Mouse (Mus musculus): ENCODE data around the gene Gm20532.

Gene Gm20532

GRCm38 (mm10) chr2:26621246-26621645 lies 34.8 kb downstream of the Gm20532 start:
- no peak for DNase-seq (ENCODE audit: low read depth)

GRCm38 (mm10) chr2:26622984-26623383 lies 36.5 kb downstream of the Gm20532 start:
- peak; percentile 88 for DNase-seq (ENCODE audit: low read depth)

- DNase-seq (ENCODE audit: low read depth), result no peak
Measured at GRCm38 (mm10) chr2:26625419-26625818, 39.0 kb downstream of the Gm20532 start.

GRCm38 (mm10) chr2:26626081-26626480 lies 39.6 kb downstream of the Gm20532 start:
- no peak for DNase-seq (ENCODE audit: low read depth)

- DNase-seq (ENCODE audit: low read depth), result peak; percentile 74
Measured at GRCm38 (mm10) chr2:26627921-26628739, 41.7 kb downstream of the Gm20532 start, which contains the start of gene Fam69b. TSS of gene Fam69b (plus strand) at chr2:26628457.

GRCm38 (mm10) chr2:26628792-26629437 lies 42.5 kb downstream of the Gm20532 start:
- peak; percentile 34 for DNase-seq (ENCODE audit: low read depth)

GRCm38 (mm10) chr2:26632541-26633395 lies 46.3 kb downstream of the Gm20532 start:
- DNase-seq (ENCODE audit: low read depth), result no peak

GRCm38 (mm10) chr2:26633953-26634530 lies 47.6 kb downstream of the Gm20532 start:
- DNase-seq (ENCODE audit: low read depth), result no peak

- DNase-seq (ENCODE audit: low read depth), result no peak
Measured at GRCm38 (mm10) chr2:26634629-26635488, 48.4 kb downstream of the Gm20532 start.

GRCm38 (mm10) chr2:26635489-26636324 lies 49.3 kb downstream of the Gm20532 start:
- DNase-seq (ENCODE audit: low read depth), result no peak

GRCm38 (mm10) chr2:26636325-26636635 lies 49.8 kb downstream of the Gm20532 start:
- DNase-seq (ENCODE audit: low read depth), result no peak

GRCm38 (mm10) chr2:26637316-26637932 lies 51.0 kb downstream of the Gm20532 start:
- no peak for DNase-seq (ENCODE audit: low read depth)

GRCm38 (mm10) chr2:26638039-26638438 lies 51.6 kb downstream of the Gm20532 start:
- DNase-seq (ENCODE audit: low read depth), result no peak

GRCm38 (mm10) chr2:26638572-26638971 lies 52.1 kb downstream of the Gm20532 start:
- no peak for DNase-seq (ENCODE audit: low read depth)

- DNase-seq (ENCODE audit: low read depth), result peak; percentile 81
Measured at GRCm38 (mm10) chr2:26639083-26639482, 52.6 kb downstream of the Gm20532 start.

- DNase-seq (ENCODE audit: low read depth), result peak; percentile 96
Measured at GRCm38 (mm10) chr2:26639838-26640830, 53.7 kb downstream of the Gm20532 start.

GRCm38 (mm10) chr2:26641006-26641647 lies 54.7 kb downstream of the Gm20532 start:
- DNase-seq (ENCODE audit: low read depth), result no peak

GRCm38 (mm10) chr2:26643942-26644341 lies 57.5 kb downstream of the Gm20532 start:
- DNase-seq (ENCODE audit: low read depth), result peak; percentile 80
